ENCODE assay signal across 32 mouse cellular contexts in genomic region chr11:76366720-76367119, GRCm38 (mm10). TPM values are rescaled to one million over a fixed set of nuclear protein-coding genes. Genes with fewer than 3 reads are reported as not detected.
DNase-seq lines count a peak whose midpoint lies in the region; ATAC-seq and TF ChIP-seq lines count a peak whose summit lies in the region.
"Had no signal": no experiment of that assay in that cellular context is flagged by ENCODE, and none has a peak within 500 bp of the region (broad histone marks: within the 10 kb centered on the region; RNA-seq: fewer than 3 reads in every experiment).

No protein-coding gene starts in this region.

- WGBS in forebrain, embryonic 10.5 days = 90% methylated on average over 15 of the region's 15 CpGs
- 81% methylated on average over 15 of the region's 15 CpGs for WGBS in forebrain, embryonic 15.5 days
- 76% methylated on average over 15 of the region's 15 CpGs for WGBS in lung, embryonic 16.5 days
- WGBS in lung, postnatal 0 days = 85% methylated on average over 15 of the region's 15 CpGs
- 76% methylated on average over 15 of the region's 15 CpGs for WGBS in stomach, postnatal 0 days

- TF ChIP-seq CTCF in lung, postnatal 0 days (IDR thresholded peaks at IDR 0.05) = no peak
- no peak for TF ChIP-seq CTCF in stomach, postnatal 0 days (IDR thresholded peaks at IDR 0.05; ENCODE audit: low read depth)

- peak overlapping the region; percentile 52 for H3K27ac ChIP-seq in forebrain, embryonic 10.5 days
- H3K27ac ChIP-seq in forebrain, embryonic 15.5 days (replicated peaks) = no peak overlapping the region
- no peak overlapping the region for H3K27ac ChIP-seq in lung, embryonic 16.5 days (ENCODE audit: low read length)
- no peak overlapping the region for H3K27ac ChIP-seq in lung, postnatal 0 days (ENCODE audit: low read length)
- H3K27ac ChIP-seq in stomach, postnatal 0 days (replicated peaks) = no peak overlapping the region
- H3K27ac ChIP-seq: forebrain, embryonic 12.5 days; heart, embryonic 10.5 days; hindbrain, embryonic 13.5 days; liver, embryonic 15.5 days; neural tube, embryonic 15.5 days had no signal

- peaks cover 70% of the 10 kb centered on the region for H3K4me1 ChIP-seq in forebrain, embryonic 10.5 days
- peaks cover 10% of the 10 kb centered on the region for H3K4me1 ChIP-seq in forebrain, embryonic 15.5 days
- H3K4me1 ChIP-seq in lung, embryonic 16.5 days (replicated peaks; ENCODE audit: control insufficient read depth, insufficient read depth, low read length) = peaks cover 17% of the 10 kb centered on the region
- H3K4me1 ChIP-seq in lung, postnatal 0 days (ENCODE audit: insufficient read depth, low read depth, low read length) = no peaks in the 10 kb centered on the region
- H3K4me1 ChIP-seq in stomach, postnatal 0 days (replicated peaks; ENCODE audit: control insufficient read depth, insufficient read depth) = peaks cover 5% of the 10 kb centered on the region; the same call in 1 of the 2 replicates
- H3K4me1 ChIP-seq: liver, embryonic 15.5 days had no signal

- TF ChIP-seq EP300 in lung, postnatal 0 days (IDR thresholded peaks at IDR 0.05) = no peak
- TF ChIP-seq EP300 in stomach, postnatal 0 days (optimal IDR thresholded peaks at IDR 0.05) = no peak

- no peak overlapping the region for H3K4me2 ChIP-seq in forebrain, embryonic 15.5 days (replicated peaks)
- H3K4me2 ChIP-seq in lung, embryonic 16.5 days (ENCODE audit: low read depth, low read length) = no peak overlapping the region
- no peak overlapping the region for H3K4me2 ChIP-seq in lung, postnatal 0 days (replicated peaks; ENCODE audit: low read depth, low read length)
- H3K4me2 ChIP-seq in stomach, postnatal 0 days (replicated peaks; ENCODE audit: low read depth) = no peak overlapping the region
- H3K4me2 ChIP-seq: embryonic facial prominence, embryonic 13.5 days; forebrain, embryonic 12.5 days; hindbrain, embryonic 13.5 days; liver, embryonic 15.5 days; lung, embryonic 14.5 days; neural tube, embryonic 15.5 days had no signal

- no peaks in the 10 kb centered on the region for H3K9me3 ChIP-seq in forebrain, embryonic 10.5 days
- H3K9me3 ChIP-seq in forebrain, embryonic 15.5 days = no peaks in the 10 kb centered on the region
- no peaks in the 10 kb centered on the region for H3K9me3 ChIP-seq in lung, embryonic 16.5 days (ENCODE audit: control insufficient read depth, low read length)
- no peaks in the 10 kb centered on the region for H3K9me3 ChIP-seq in lung, postnatal 0 days (ENCODE audit: low read length)
- H3K9me3 ChIP-seq in stomach, postnatal 0 days (ENCODE audit: control insufficient read depth, low read length) = no peaks in the 10 kb centered on the region
- H3K9me3 ChIP-seq: embryonic facial prominence, embryonic 13.5 days; forebrain, embryonic 12.5 days; heart, embryonic 10.5 days; hindbrain, embryonic 13.5 days; liver, embryonic 15.5 days; megakaryocyte, embryonic 14.5 days; neural tube, embryonic 15.5 days had no signal

- H3K36me3 ChIP-seq in forebrain, embryonic 10.5 days (replicated peaks) = peaks cover 27% of the 10 kb centered on the region
- no peaks in the 10 kb centered on the region for H3K36me3 ChIP-seq in forebrain, embryonic 15.5 days
- H3K36me3 ChIP-seq in lung, embryonic 16.5 days (ENCODE audit: control insufficient read depth, insufficient read depth, low read length) = no peaks in the 10 kb centered on the region
- H3K36me3 ChIP-seq in lung, postnatal 0 days (ENCODE audit: insufficient read depth, low read length) = no peaks in the 10 kb centered on the region
- H3K36me3 ChIP-seq in stomach, postnatal 0 days (ENCODE audit: control insufficient read depth, insufficient read depth, low read length) = no peaks in the 10 kb centered on the region
- H3K36me3 ChIP-seq: liver, embryonic 15.5 days; neural tube, embryonic 15.5 days had no signal

- no peak overlapping the region for H3K9ac ChIP-seq in forebrain, embryonic 15.5 days (replicated peaks)
- H3K9ac ChIP-seq in lung, embryonic 16.5 days (ENCODE audit: low read length) = no peak overlapping the region
- H3K9ac ChIP-seq in lung, postnatal 0 days (replicated peaks; ENCODE audit: low read depth) = no peak overlapping the region
- H3K9ac ChIP-seq in stomach, postnatal 0 days (ENCODE audit: low read length) = no peak overlapping the region
- H3K9ac ChIP-seq: embryonic facial prominence, embryonic 13.5 days; forebrain, embryonic 12.5 days; hindbrain, embryonic 13.5 days; liver, embryonic 15.5 days; lung, embryonic 14.5 days; neural tube, embryonic 15.5 days had no signal

- no peak overlapping the region for H3K4me3 ChIP-seq in forebrain, embryonic 10.5 days
- H3K4me3 ChIP-seq in forebrain, embryonic 15.5 days = no peak overlapping the region
- H3K4me3 ChIP-seq in lung, embryonic 16.5 days (ENCODE audit: low read length) = no peak overlapping the region
- no peak overlapping the region for H3K4me3 ChIP-seq in lung, postnatal 0 days (ENCODE audit: low read depth, low read length)
- no peak overlapping the region for H3K4me3 ChIP-seq in stomach, postnatal 0 days (ENCODE audit: low read depth, low read length)
- H3K4me3 ChIP-seq: embryonic facial prominence, embryonic 13.5 days; forebrain, embryonic 12.5 days; heart, embryonic 10.5 days; hindbrain, embryonic 13.5 days; liver, embryonic 15.5 days; megakaryocyte, embryonic 14.5 days; neural tube, embryonic 15.5 days had no signal

- no peaks in the 10 kb centered on the region for H3K27me3 ChIP-seq in forebrain, embryonic 10.5 days (ENCODE audit: poor library complexity, severe bottlenecking)
- H3K27me3 ChIP-seq in forebrain, embryonic 15.5 days = no peaks in the 10 kb centered on the region
- H3K27me3 ChIP-seq in lung, embryonic 16.5 days (ENCODE audit: control insufficient read depth, insufficient read depth, low read depth, low read length) = no peaks in the 10 kb centered on the region
- H3K27me3 ChIP-seq in lung, postnatal 0 days (replicated peaks; ENCODE audit: insufficient read depth, low read length) = no peaks in the 10 kb centered on the region
- H3K27me3 ChIP-seq in stomach, postnatal 0 days (ENCODE audit: control insufficient read depth, insufficient read depth, low read length) = no peaks in the 10 kb centered on the region
- H3K27me3 ChIP-seq: CH12.LX; embryonic facial prominence, embryonic 13.5 days; forebrain, embryonic 12.5 days; hindbrain, embryonic 13.5 days; liver, embryonic 15.5 days; neural tube, embryonic 15.5 days had no signal

- DNase-seq in forebrain, embryonic 10.5 days (ENCODE audit: extremely low spot score, low spot score) = no peak
- DNase-seq in lung, postnatal 0 days (ENCODE audit: low spot score) = no peak
- DNase-seq in ZHBTc4 (ENCODE audit: low read depth, low spot score) = peak; percentile 51
- no peak for DNase-seq in stomach, postnatal 0 days (ENCODE audit: low spot score)
- no peak for DNase-seq in embryo, embryonic 9.5 days (ENCODE audit: extremely low spot score)
- no peak for DNase-seq in T-cell, adult 2 months (ENCODE audit: low spot score)
- DNase-seq: adrenal gland, postnatal 14 days; cerebellum, adult 11 months; cerebellum, adult 9-11 months; embryo, embryonic 11 days; gastrocnemius, postnatal 14 days; heart, postnatal 36 days; kidney, adult 8-10 months; kidney, postnatal 10 days; layer of hippocampus, postnatal 36 days; lung, embryonic 14.5 days; lung, postnatal 36 days; midbrain, embryonic 14.5 days; retina, postnatal 1 day; right cerebral cortex, postnatal 14 days; thymus, adult 18-20 months; thymus, postnatal 4 days had no signal

- no peak for ATAC-seq in forebrain, embryonic 15.5 days (replicated peaks)
- peak; percentile 40; the same call in 1 of the 2 replicates for ATAC-seq in lung, embryonic 16.5 days (ENCODE audit: low read depth)
- ATAC-seq in lung, postnatal 0 days = no peak
- peak; percentile 32; the same call in 1 of the 2 replicates for ATAC-seq in stomach, postnatal 0 days (ENCODE audit: low FRiP score, low TSS enrichment)

RNA-seq across cellular contexts. Expression of gene Nxn, which starts 32.2 kb away (rescaled TPM):
- 55.4 and 62.3 TPM in 2 replicates for polyA plus RNA-seq in forebrain, embryonic 10.5 days (2016; fragmentation: Nextera tagmentation; extraction: Ambion mirVana)
- 15.4 and 19.9 TPM in 2 replicates for polyA plus RNA-seq in forebrain, embryonic 15.5 days (2015; fragmentation: Nextera tagmentation; extraction: Ambion mirVana)
- 18.7 and 19.4 TPM in 2 replicates for polyA plus RNA-seq in lung, embryonic 16.5 days (2015; fragmentation: Nextera tagmentation; extraction: Ambion mirVana)
- polyA plus RNA-seq in lung, postnatal 0 days (2015; fragmentation: Nextera tagmentation; extraction: Ambion mirVana) = 11.7 and 11.9 TPM in 2 replicates
- 22.4 and 24.0 TPM in 2 replicates for polyA plus RNA-seq in stomach, postnatal 0 days (2015; fragmentation: Nextera tagmentation; extraction: Ambion mirVana)

RNA-seq across cellular contexts. Expression of gene Timm22, which starts 40.0 kb away (rescaled TPM):
- polyA plus RNA-seq in forebrain, embryonic 10.5 days (2016; fragmentation: Nextera tagmentation; extraction: Ambion mirVana) = 127 and 128 TPM in 2 replicates
- 93.3 and 106 TPM in 2 replicates for polyA plus RNA-seq in forebrain, embryonic 15.5 days (2015; fragmentation: Nextera tagmentation; extraction: Ambion mirVana)
- 97.3 and 98.8 TPM in 2 replicates for polyA plus RNA-seq in lung, embryonic 16.5 days (2015; fragmentation: Nextera tagmentation; extraction: Ambion mirVana)
- polyA plus RNA-seq in lung, postnatal 0 days (2015; fragmentation: Nextera tagmentation; extraction: Ambion mirVana) = 64.4 and 81.7 TPM in 2 replicates
- polyA plus RNA-seq in stomach, postnatal 0 days (2015; fragmentation: Nextera tagmentation; extraction: Ambion mirVana) = 75.7 and 82.1 TPM in 2 replicates

Comparison
In these comparisons a context has a peak if more than half of its experiments do, and no peak if none do; other contexts are left out.
1. ATAC-seq: peak in lung, embryonic 16.5 days (single experiment) and stomach, postnatal 0 days (single experiment); none in forebrain, embryonic 15.5 days (single experiment) and lung, postnatal 0 days (single experiment).